Comparison of ENCODE assay signal across 19 mouse cellular contexts in genomic region chr2:76239175-76239574, GRCm38 (mm10).
"Had no signal": no experiment of that assay in that cellular context is flagged by ENCODE, and none has a peak within 500 bp of the region (broad histone marks: within the 10 kb centered on the region; RNA-seq: fewer than 3 reads in every experiment).

No protein-coding gene starts in this region.

- H3K27me3 ChIP-seq: liver, embryonic 13.5 days; megakaryocyte, embryonic 14.5 days; midbrain, embryonic 13.5 days; neural tube, embryonic 13.5 days; stomach, embryonic 15.5 days had no signal

- DNase-seq: kidney, postnatal 25 days; layer of hippocampus, postnatal 36 days; liver, embryonic 13.5 days; lung, adult 2 months; lung, postnatal 36 days; retina, postnatal 1 day; right cerebral cortex, postnatal 25 days; spleen, adult 18-20 months; thymus, postnatal 25 days had no signal

- H3K4me3 ChIP-seq: left cerebral cortex, adult 2 months; liver, embryonic 13.5 days; megakaryocyte, embryonic 14.5 days; midbrain, embryonic 10.5 days; midbrain, embryonic 13.5 days; myocyte; neural tube, embryonic 13.5 days; stomach, embryonic 15.5 days had no signal

- H3K27ac ChIP-seq: kidney, postnatal 0 days; left cerebral cortex, adult 2 months; liver, embryonic 13.5 days; midbrain, embryonic 10.5 days; midbrain, embryonic 13.5 days; neural tube, embryonic 13.5 days; stomach, embryonic 15.5 days had no signal

- H3K4me2 ChIP-seq: liver, embryonic 13.5 days; midbrain, embryonic 13.5 days; neural tube, embryonic 13.5 days; stomach, embryonic 15.5 days had no signal

- H3K9ac ChIP-seq: liver, embryonic 13.5 days; midbrain, embryonic 13.5 days; neural tube, embryonic 13.5 days; stomach, embryonic 15.5 days had no signal

- H3K36me3 ChIP-seq: liver, embryonic 13.5 days; midbrain, embryonic 10.5 days; midbrain, embryonic 13.5 days; neural tube, embryonic 13.5 days; stomach, embryonic 15.5 days had no signal

- H3K9me3 ChIP-seq: liver, embryonic 13.5 days; midbrain, embryonic 10.5 days; midbrain, embryonic 13.5 days; neural tube, embryonic 13.5 days; stomach, embryonic 15.5 days had no signal

- H3K4me1 ChIP-seq: liver, embryonic 13.5 days; megakaryocyte, embryonic 14.5 days; midbrain, embryonic 10.5 days; midbrain, embryonic 13.5 days; neural tube, embryonic 13.5 days; stomach, embryonic 15.5 days had no signal

- ATAC-seq: lung, postnatal 0 days; midbrain, embryonic 13.5 days; midbrain, embryonic 16.5 days had no signal
